Mouse (Mus musculus) liver, embryonic 14.5 days (tissue): Measurements from ENCODE around the gene Slc7a1. TPM values are rescaled to one million over a fixed set of nuclear protein-coding genes. Genes with fewer than 3 reads are reported as not detected.

ENCODE experiments used
- ATAC-seq: fragments of 200-750 bp; cut with Nextera tagmentation; 2 replicates; pipeline ENCODE4 v1.8.0; 2017; ENCODE audit warnings: moderate number of reproducible peaks, mild to moderate bottlenecking, moderate library complexity; ENCODE audit not compliant: insufficient read depth
- DNase-seq, 3 experiments: peaks; one replicate each; pipeline ENCODE4 v3.0.0-alpha.2; 2012 to 2013; ENCODE audit warnings: low read depth in 3 of 3, low spot score in 3 of 3
- H3K27ac ChIP-seq: fragments of 300-500 bp; sonication (generic); 2 replicates; pipeline ENCODE4 v1.5.1; 2014; ENCODE audit warnings: moderate library complexity, mild to moderate bottlenecking, control low read depth, inconsistent platforms
- H3K27me3 ChIP-seq: fragments of 300-500 bp; sonication (generic); 2 replicates; pipeline ENCODE4 v1.6.1; 2014; ENCODE audit warnings: mild to moderate bottlenecking, low read length, moderate library complexity; ENCODE audit not compliant: control insufficient read depth, insufficient read depth
- H3K36me3 ChIP-seq: fragments of 300-500 bp; sonication (generic); replicated peaks from 2 replicates; pipeline ENCODE4 v1.6.1; 2014; ENCODE audit warnings: low read depth; ENCODE audit not compliant: control insufficient read depth, insufficient read depth
- H3K4me1 ChIP-seq, 2 experiments: fragments of 200-500 bp in 1 of 2; fragments of 300-500 bp in 1 of 2; sonication (generic) in 1 of 2; replicated peaks; 2 replicates each; pipeline ENCODE4 v1.6.1; 2012 to 2014; ENCODE audit warnings: antibody characterized with exemption in 1 of 2, inconsistent platforms in 1 of 2, low read length in 1 of 2; ENCODE audit not compliant: control insufficient read depth in 2 of 2, insufficient read depth in 2 of 2
- H3K4me2 ChIP-seq: fragments of 300-500 bp; sonication (generic); 2 replicates; pipeline ENCODE4 v1.6.1; 2014; ENCODE audit warnings: low read depth, mild to moderate bottlenecking, control low read depth, moderate library complexity
- H3K4me3 ChIP-seq, 2 experiments: fragments of 200-500 bp in 1 of 2; fragments of 300-500 bp in 1 of 2; sonication (generic) in 1 of 2; 2 replicates each; pipeline ENCODE4 v1.5.1; 2012 to 2014; ENCODE audit warnings: low read depth in 2 of 2, low read length in 2 of 2, mild to moderate bottlenecking in 2 of 2, control low read depth in 1 of 2, inconsistent platforms in 1 of 2, moderate library complexity in 1 of 2; ENCODE audit not compliant: insufficient read depth in 1 of 2
- H3K9ac ChIP-seq: fragments of 300-500 bp; sonication (generic); replicated peaks from 2 replicates; pipeline ENCODE4 v1.6.1; 2014; ENCODE audit warnings: mild to moderate bottlenecking, control low read depth, moderate library complexity
- H3K9me3 ChIP-seq: fragments of 300-500 bp; sonication (generic); 2 replicates; pipeline ENCODE4 v1.6.1; 2016; ENCODE audit warnings: low read length, mixed read lengths; ENCODE audit not compliant: control insufficient read depth
- CTCF ChIP-seq: IDR thresholded peaks from 2 replicates; pipeline ENCODE4 v1.5.1; 2016; ENCODE audit warnings: antibody characterized with exemption, low read depth, control low read depth
- EP300 ChIP-seq: IDR thresholded peaks from 2 replicates; pipeline ENCODE4 v1.6.1; 2016; ENCODE audit warnings: antibody characterized with exemption, low read depth
- WGBS: fragments of 180-500 bp; shearing (Covaris S2); extraction: QIAGEN DNeasy Blood & Tissue Kit; methylation state at CpG from one replicate; pipeline ENCODE4 v1.1.7; 2014; ENCODE audit not compliant: insufficient replicate concordance; 5-methylcytosine and 5-hydroxymethylcytosine counted together
- polyA plus RNA-seq, 2 experiments: library from polyadenylated mRNA; depleted of rRNA in 1 of 2; stranded (reverse) in 1 of 2; unstranded in 1 of 2; fragments of >200 nt; fragmentation: Nextera tagmentation in 1 of 2; extraction: Ambion mirVana in 1 of 2; gene quantifications; 2 replicates each; pipeline versions ENCODE4 v1.2.1 to v1.2.3; 2012 to 2014

Slc7a1 gene
- polyA plus RNA-seq, 2 experiments: 4.7 to 17.7 TPM

DNA sequence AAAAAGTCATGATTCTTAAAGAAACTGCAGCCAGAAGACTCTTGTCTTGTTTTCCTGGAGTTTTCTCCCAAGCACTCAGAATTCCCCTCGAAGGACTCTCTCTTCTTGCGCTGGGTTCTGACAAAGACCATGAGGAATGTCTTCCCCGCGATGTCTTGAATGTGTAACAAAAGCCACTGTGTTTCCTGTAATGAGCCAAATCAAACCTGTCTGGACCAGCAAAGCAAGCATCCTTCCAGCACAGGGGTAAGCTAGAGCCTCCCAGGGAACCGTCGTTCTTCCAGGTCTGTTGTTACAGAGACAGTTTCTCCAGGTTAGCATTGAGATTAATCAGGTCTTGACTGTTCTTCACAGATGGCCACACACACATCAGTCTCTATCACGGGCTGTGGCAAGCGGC is 121.5 kb downstream of the Slc7a1 start:
- 81% methylated on average over 8 of the region's 8 CpGs for WGBS
- no peaks in the 10 kb centered on the region for H3K4me1 ChIP-seq
- H3K27ac ChIP-seq: no peak overlapping the region
- TF ChIP-seq CTCF: no peak
- TF ChIP-seq EP300: no peak
- H3K27me3 ChIP-seq: no peaks in the 10 kb centered on the region
- DNase-seq (no peak), ATAC-seq (no peak)
- no peak overlapping the region for H3K4me3 ChIP-seq
- no peak overlapping the region for H3K4me2 ChIP-seq
- no peaks in the 10 kb centered on the region for H3K36me3 ChIP-seq
- no peaks in the 10 kb centered on the region for H3K9me3 ChIP-seq
- no peak overlapping the region for H3K9ac ChIP-seq

Other genes with a start within 250 kb of the Slc7a1 start
- gene Ubl3, start 152.9 kb upstream of the Slc7a1 start, polyA plus RNA-seq (2012; rRNA removed): 5.7 and 6.3 TPM in 2 replicates
- 16.0 and 17.2 TPM in 2 replicates for gene Ubl3, start 152.9 kb upstream of the Slc7a1 start, polyA plus RNA-seq (2014; fragmentation: Nextera tagmentation; extraction: Ambion mirVana)